Mouse (Mus musculus): ENCODE measurements around the gene Lrrc61. TPM values are rescaled to one million over a fixed set of nuclear protein-coding genes. Genes with fewer than 3 reads are reported as not detected.

The Lrrc61 gene
- polyA plus RNA-seq, 1 experiment from 2014 or later = 7.7 TPM

DNA sequence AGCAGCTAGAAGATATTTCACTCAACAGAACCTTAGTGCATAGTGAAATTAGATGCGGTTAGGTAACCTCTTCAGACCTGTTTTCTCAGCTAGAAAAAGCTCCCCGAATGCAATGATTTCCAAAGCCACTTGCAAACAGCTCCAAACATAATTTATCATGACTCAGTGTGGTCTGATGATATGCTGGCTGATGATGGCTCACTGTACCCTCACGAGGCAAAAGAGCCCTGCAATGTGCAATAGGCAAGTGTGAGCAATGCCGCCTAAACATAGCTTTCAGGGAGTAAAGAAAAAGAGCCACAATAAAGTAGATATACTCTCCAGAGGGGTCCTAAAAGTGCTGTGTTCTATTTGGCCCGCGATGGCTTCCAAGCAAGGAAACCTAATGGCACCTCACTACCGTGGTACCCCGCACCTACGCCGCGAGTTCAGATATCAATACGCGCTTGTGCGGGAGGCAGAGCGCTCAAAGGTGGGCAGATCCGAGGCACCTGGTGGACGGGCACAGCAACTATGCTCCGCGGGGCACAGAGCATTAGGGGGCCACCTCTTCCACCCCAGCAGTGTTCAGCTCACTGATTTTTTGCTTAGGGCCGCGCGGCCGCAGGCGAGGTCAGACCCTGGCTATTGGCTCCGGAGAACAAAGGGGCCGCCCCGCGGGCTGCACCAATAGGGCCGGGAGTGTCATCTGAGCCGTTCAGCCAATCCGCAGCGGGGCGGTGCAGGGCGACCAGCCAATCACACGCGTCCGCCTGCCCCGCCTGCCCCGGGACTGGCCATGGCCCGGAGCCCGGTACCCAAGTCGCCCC, 46.9 kb downstream of the Lrrc61 start, which contains the start of gene Zfp775:
Gene Zfp775 (plus strand): TSS at position 793 of the 809 bp plus-strand sequence.
- Histone ChIP-seq H3K27me3 (replicated peaks; ENCODE audit: control insufficient read depth, insufficient read depth, low read length) (no peaks in the 10 kb centered on the region), H3K36me3 (ENCODE audit: control insufficient read depth, insufficient read depth, low read length) (peaks cover 37% of the 10 kb centered on the region), H3K4me1 (replicated peaks; ENCODE audit: control insufficient read depth, insufficient read depth, low read length) (peaks cover 9% of the 10 kb centered on the region), H3K4me2 (ENCODE audit: low read length) (peak within 1 kb of the TSS; percentile 95), H3K9ac (ENCODE audit: low read length) (peak within 1 kb of the TSS; percentile 76), H3K9me3 (ENCODE audit: control insufficient read depth, low read length) (peaks cover 19% of the 10 kb centered on the region), H3K4me3 (ENCODE audit: low read depth, low read length) (peak within 1 kb of the TSS; percentile 77), H3K27ac (ENCODE audit: low read depth) (peak within 1 kb of the TSS; percentile 73)
- ATAC-seq (replicated peaks; ENCODE audit: low FRiP score, low TSS enrichment, low read depth) (peak; percentile 100), DNase-seq (ENCODE audit: low spot score) (peak; percentile 95)
- 5% methylated on average over 42 of the region's 42 CpGs for WGBS

DNA sequence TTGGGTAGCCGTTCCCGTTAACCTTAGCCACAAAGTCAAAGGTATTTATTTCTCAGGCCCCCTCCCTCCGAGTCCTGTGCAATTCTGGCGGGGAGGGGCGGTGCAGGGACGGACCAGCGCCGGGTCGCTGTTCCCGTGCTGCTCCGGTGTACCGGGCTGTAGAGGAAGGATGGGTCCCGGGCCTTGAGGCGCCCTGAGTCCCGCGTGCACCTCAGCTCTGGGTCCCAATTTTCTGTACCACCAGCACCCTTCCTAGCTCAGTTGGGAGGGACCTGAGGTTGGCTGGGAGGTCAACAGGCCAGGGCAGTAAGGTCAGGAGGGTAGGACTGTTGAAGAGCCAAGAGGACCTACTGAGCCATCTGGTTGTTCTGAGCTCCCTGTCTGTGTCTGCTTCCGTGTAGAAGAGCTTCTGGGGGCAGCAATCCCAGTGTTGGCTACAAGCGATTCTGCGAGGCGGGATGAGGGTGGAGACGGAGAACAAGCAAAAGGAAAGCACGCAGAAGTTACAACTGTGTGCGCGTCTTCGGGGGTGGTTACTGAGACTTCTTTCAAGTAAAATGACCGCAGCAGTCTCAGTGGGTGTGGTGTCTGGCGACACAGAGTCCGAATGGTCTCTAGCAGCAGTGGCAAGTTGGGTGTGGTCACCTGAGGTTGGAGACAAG, 47.6 kb downstream of the Lrrc61 start:
- Histone ChIP-seq H3K27ac (ENCODE audit: low read depth) (peak overlapping the region; percentile 73), H3K9ac (ENCODE audit: low read length) (peak overlapping the region; percentile 76), H3K4me1 (replicated peaks; ENCODE audit: control insufficient read depth, insufficient read depth, low read length) (peaks cover 9% of the 10 kb centered on the region), H3K27me3 (replicated peaks; ENCODE audit: control insufficient read depth, insufficient read depth, low read length) (no peaks in the 10 kb centered on the region), H3K9me3 (ENCODE audit: control insufficient read depth, low read length) (peaks cover 12% of the 10 kb centered on the region), H3K36me3 (ENCODE audit: control insufficient read depth, insufficient read depth, low read length) (peaks cover 30% of the 10 kb centered on the region), H3K4me3 (ENCODE audit: low read depth, low read length) (peak overlapping the region; percentile 77), H3K4me2 (ENCODE audit: low read length) (peak overlapping the region; percentile 95)
- ATAC-seq (replicated peaks; ENCODE audit: low FRiP score, low TSS enrichment, low read depth) = peak; percentile 78
- no peak for DNase-seq (ENCODE audit: low spot score)
- 2% methylated on average over 28 of the region's 28 CpGs for WGBS

DNA sequence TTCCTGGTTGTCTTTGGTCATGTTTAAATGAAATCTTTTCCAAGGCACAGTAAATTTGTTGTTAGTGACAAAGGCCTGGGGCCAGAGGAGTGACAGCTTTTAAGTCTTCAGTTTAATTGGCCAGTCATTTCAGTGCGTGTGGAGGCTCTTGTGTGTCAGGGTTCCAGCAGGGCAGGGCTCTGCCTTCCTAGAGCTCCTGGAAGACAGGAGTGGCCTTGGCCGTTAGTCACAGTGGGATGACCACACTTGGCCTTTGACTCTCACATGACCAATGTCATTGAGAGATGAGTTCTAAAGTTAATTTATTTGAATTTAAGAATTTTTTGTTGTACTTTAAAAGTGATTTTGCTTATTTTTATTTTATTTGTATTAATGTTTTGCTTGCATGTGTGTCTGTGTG, 53.5 kb downstream of the Lrrc61 start:
- H3K27me3 ChIP-seq (replicated peaks; ENCODE audit: control insufficient read depth, insufficient read depth, low read length) = no peaks in the 10 kb centered on the region
- WGBS = 71% methylated on average over 2 of the region's 2 CpGs

GRCm38 (mm10) chr6:48609512-48609911, 54.9 kb downstream of the Lrrc61 start:
- Histone ChIP-seq H3K4me1 (replicated peaks; ENCODE audit: control insufficient read depth, insufficient read depth, low read length) (no peaks in the 10 kb centered on the region), H3K36me3 (ENCODE audit: control insufficient read depth, insufficient read depth, low read length) (peaks cover 7% of the 10 kb centered on the region; the same call in 1 of the 2 replicates), H3K9me3 (ENCODE audit: control insufficient read depth, low read length) (no peaks in the 10 kb centered on the region), H3K27ac (ENCODE audit: low read depth) (no peak overlapping the region), H3K4me2 (ENCODE audit: low read length) (no peak overlapping the region), H3K4me3 (ENCODE audit: low read depth, low read length) (no peak overlapping the region), H3K27me3 (replicated peaks; ENCODE audit: control insufficient read depth, insufficient read depth, low read length) (no peaks in the 10 kb centered on the region), H3K9ac (ENCODE audit: low read length) (no peak overlapping the region)
- DNase-seq (ENCODE audit: low spot score) (no peak), ATAC-seq (replicated peaks; ENCODE audit: low FRiP score, low TSS enrichment, low read depth) (no peak)
- 60% methylated on average over 6 of the region's 7 CpGs for WGBS

More for the DNA sequence above, 53.5 kb downstream of the Lrrc61 start:
- no peak overlapping the region for H3K27ac ChIP-seq (ENCODE audit: low read depth)
- no peaks in the 10 kb centered on the region for H3K9me3 ChIP-seq (ENCODE audit: control insufficient read depth, low read length)
- no peaks in the 10 kb centered on the region for H3K36me3 ChIP-seq (ENCODE audit: control insufficient read depth, insufficient read depth, low read length)
- H3K9ac ChIP-seq (ENCODE audit: low read length) = no peak overlapping the region
- no peak overlapping the region for H3K4me2 ChIP-seq (ENCODE audit: low read length)
- H3K4me3 ChIP-seq (ENCODE audit: low read depth, low read length) = no peak overlapping the region
- DNase-seq (ENCODE audit: low spot score) (no peak), ATAC-seq (replicated peaks; ENCODE audit: low FRiP score, low TSS enrichment, low read depth) (no peak)
- H3K4me1 ChIP-seq (replicated peaks; ENCODE audit: control insufficient read depth, insufficient read depth, low read length) = no peaks in the 10 kb centered on the region

DNA sequence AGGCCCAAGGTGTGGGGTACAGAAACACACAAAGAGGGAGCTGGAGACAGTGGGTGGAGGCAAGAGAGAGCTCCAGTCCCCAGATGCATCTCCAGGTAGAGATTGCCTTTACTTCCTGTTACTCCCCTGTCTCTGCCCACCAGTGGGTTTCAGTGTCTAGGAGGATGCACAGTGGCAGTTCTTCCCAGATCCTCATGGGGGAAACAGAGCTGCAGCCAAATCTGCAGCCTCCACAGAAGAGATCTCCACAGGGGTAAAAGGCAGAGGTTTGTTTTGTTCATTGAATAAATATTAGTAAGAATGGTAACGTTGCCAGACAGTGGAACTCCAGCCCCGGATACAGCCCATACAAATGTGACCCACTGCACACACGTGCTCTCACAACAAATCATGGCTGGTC, 56.1 kb downstream of the Lrrc61 start:
- DNase-seq (ENCODE audit: low spot score) = no peak
- ATAC-seq (replicated peaks; ENCODE audit: low FRiP score, low TSS enrichment, low read depth) = no peak
- Histone ChIP-seq H3K9ac (ENCODE audit: low read length) (no peak overlapping the region), H3K27ac (ENCODE audit: low read depth) (no peak overlapping the region), H3K27me3 (replicated peaks; ENCODE audit: control insufficient read depth, insufficient read depth, low read length) (no peaks in the 10 kb centered on the region), H3K36me3 (ENCODE audit: control insufficient read depth, insufficient read depth, low read length) (peaks cover 7% of the 10 kb centered on the region; the same call in 1 of the 2 replicates), H3K4me1 (replicated peaks; ENCODE audit: control insufficient read depth, insufficient read depth, low read length) (no peaks in the 10 kb centered on the region), H3K4me3 (ENCODE audit: low read depth, low read length) (no peak overlapping the region), H3K9me3 (ENCODE audit: control insufficient read depth, low read length) (no peaks in the 10 kb centered on the region), H3K4me2 (ENCODE audit: low read length) (no peak overlapping the region)
- 44% methylated on average over 3 of the region's 3 CpGs for WGBS

- H3K9ac ChIP-seq (ENCODE audit: low read length) = no peak overlapping the region
- ATAC-seq (replicated peaks; ENCODE audit: low FRiP score, low TSS enrichment, low read depth) = no peak
- 82% methylated on average over 4 of the region's 4 CpGs for WGBS
These were observed 58.9 kb downstream of the Lrrc61 start for GRCm38 (mm10) chr6:48613464-48613863.

DNA sequence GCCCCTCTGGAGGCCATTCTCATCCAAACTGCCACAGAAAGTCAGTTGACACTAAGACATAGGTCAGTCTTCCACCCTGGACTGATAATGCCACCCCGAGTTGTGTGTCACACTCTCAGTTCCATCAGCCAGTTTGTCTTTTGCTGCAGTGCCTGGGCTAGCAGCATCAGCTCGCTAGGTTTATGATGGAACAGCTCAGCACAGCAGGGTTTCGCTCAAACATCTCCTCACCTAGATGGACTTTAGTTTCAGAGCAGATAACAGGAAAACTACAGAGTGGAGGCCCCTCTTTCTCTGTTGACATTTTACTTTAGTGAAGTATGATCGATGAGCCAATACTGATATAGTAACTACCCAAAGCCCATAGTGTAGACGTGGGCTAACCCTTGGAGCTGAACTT, 60.2 kb downstream of the Lrrc61 start:
- H3K4me1 ChIP-seq (replicated peaks; ENCODE audit: control insufficient read depth, insufficient read depth, low read length) = no peaks in the 10 kb centered on the region
- no peak overlapping the region for H3K9ac ChIP-seq (ENCODE audit: low read length)
- H3K4me2 ChIP-seq (ENCODE audit: low read length) = no peak overlapping the region
- WGBS = 89% methylated on average over 5 of the region's 5 CpGs
- DNase-seq (ENCODE audit: low spot score) (no peak), ATAC-seq (replicated peaks; ENCODE audit: low FRiP score, low TSS enrichment, low read depth) (no peak)
- H3K36me3 ChIP-seq (ENCODE audit: control insufficient read depth, insufficient read depth, low read length) = peaks cover 16% of the 10 kb centered on the region
- H3K4me3 ChIP-seq (ENCODE audit: low read depth, low read length) = no peak overlapping the region
- H3K9me3 ChIP-seq (ENCODE audit: control insufficient read depth, low read length) = no peaks in the 10 kb centered on the region
- no peak overlapping the region for H3K27ac ChIP-seq (ENCODE audit: low read depth)
- H3K27me3 ChIP-seq (replicated peaks; ENCODE audit: control insufficient read depth, insufficient read depth, low read length) = no peaks in the 10 kb centered on the region

More at GRCm38 (mm10) chr6:48613464-48613863, 58.9 kb downstream of the Lrrc61 start:
- Histone ChIP-seq H3K27ac (ENCODE audit: low read depth) (no peak overlapping the region), H3K9me3 (ENCODE audit: control insufficient read depth, low read length) (no peaks in the 10 kb centered on the region), H3K4me3 (ENCODE audit: low read depth, low read length) (no peak overlapping the region), H3K4me1 (replicated peaks; ENCODE audit: control insufficient read depth, insufficient read depth, low read length) (no peaks in the 10 kb centered on the region), H3K4me2 (ENCODE audit: low read length) (no peak overlapping the region), H3K36me3 (ENCODE audit: control insufficient read depth, insufficient read depth, low read length) (peaks cover 7% of the 10 kb centered on the region; the same call in 1 of the 2 replicates), H3K27me3 (replicated peaks; ENCODE audit: control insufficient read depth, insufficient read depth, low read length) (no peaks in the 10 kb centered on the region)
- no peak for DNase-seq (ENCODE audit: low spot score)

- H3K4me1 ChIP-seq (replicated peaks; ENCODE audit: control insufficient read depth, insufficient read depth, low read length) = no peaks in the 10 kb centered on the region
- WGBS = 93% methylated on average over 30 of the region's 30 CpGs
These were observed 65.4 kb downstream of the Lrrc61 start for GRCm38 (mm10) chr6:48620031-48620430.

More at GRCm38 (mm10) chr6:48620031-48620430, 65.4 kb downstream of the Lrrc61 start:
- Histone ChIP-seq H3K4me3 (ENCODE audit: low read depth, low read length) (no peak overlapping the region), H3K4me2 (ENCODE audit: low read length) (no peak overlapping the region), H3K27me3 (replicated peaks; ENCODE audit: control insufficient read depth, insufficient read depth, low read length) (no peaks in the 10 kb centered on the region), H3K9ac (ENCODE audit: low read length) (no peak overlapping the region), H3K9me3 (ENCODE audit: control insufficient read depth, low read length) (no peaks in the 10 kb centered on the region), H3K27ac (ENCODE audit: low read depth) (no peak overlapping the region), H3K36me3 (ENCODE audit: control insufficient read depth, insufficient read depth, low read length) (peaks cover 24% of the 10 kb centered on the region)
- ATAC-seq (replicated peaks; ENCODE audit: low FRiP score, low TSS enrichment, low read depth) (no peak), DNase-seq (ENCODE audit: low spot score) (no peak)
